Mouse (Mus musculus) heart, embryonic 12.5 days (tissue): ENCODE results near the gene Ddr2. TPM values are rescaled to one million over a fixed set of nuclear protein-coding genes. Genes with fewer than 3 reads are reported as not detected.
A peak's percentile ranks its signal among the peaks of the same experiment; 100 is the strongest.

ENCODE experiments used
- ATAC-seq: fragments of 200-750 bp; cut with Nextera tagmentation; 2 replicates; pipeline ENCODE4 v1.8.0; 2017; ENCODE audit warnings: moderate TSS enrichment, moderate library complexity; ENCODE audit not compliant: insufficient number of reproducible peaks, low FRiP score
- H3K27ac ChIP-seq: fragments of 300-500 bp; sonication (generic); 2 replicates; pipeline ENCODE4 v1.5.1; 2016; ENCODE audit warnings: mild to moderate bottlenecking, moderate library complexity; ENCODE audit not compliant: poor library complexity, severe bottlenecking
- H3K27me3 ChIP-seq: fragments of 300-500 bp; sonication (generic); replicated peaks from 2 replicates; pipeline ENCODE4 v1.6.1; 2016; ENCODE audit warnings: mild to moderate bottlenecking, moderate library complexity
- H3K36me3 ChIP-seq: fragments of 300-500 bp; sonication (generic); 2 replicates; pipeline ENCODE4 v1.6.1; 2016; ENCODE audit warnings: mild to moderate bottlenecking, moderate library complexity
- H3K4me1 ChIP-seq: fragments of 300-500 bp; sonication (generic); replicated peaks from 2 replicates; pipeline ENCODE4 v1.6.1; 2016; ENCODE audit warnings: mild to moderate bottlenecking
- H3K4me2 ChIP-seq: fragments of 300-500 bp; sonication (generic); 2 replicates; pipeline ENCODE4 v1.6.1; 2016; ENCODE audit warnings: mild to moderate bottlenecking, moderate library complexity
- H3K4me3 ChIP-seq: fragments of 300-500 bp; sonication (generic); 2 replicates; pipeline ENCODE4 v1.5.1; 2016; ENCODE audit warnings: mild to moderate bottlenecking
- H3K9ac ChIP-seq: fragments of 300-500 bp; sonication (generic); 2 replicates; pipeline ENCODE4 v1.6.1; 2016; ENCODE audit warnings: mild to moderate bottlenecking, moderate library complexity
- H3K9me3 ChIP-seq: fragments of 300-500 bp; sonication (generic); replicated peaks from 2 replicates; pipeline ENCODE4 v1.6.1; 2016; ENCODE audit warnings: mild to moderate bottlenecking, moderate library complexity
- WGBS: fragments of 180-500 bp; shearing (Covaris S2); methylation state at CpG from one replicate; pipeline ENCODE4 v1.1.7; 2016; 5-methylcytosine and 5-hydroxymethylcytosine counted together
- polyA plus RNA-seq: library from polyadenylated mRNA; unstranded; fragments of >200 nt; fragmentation: Nextera tagmentation; extraction: Ambion mirVana; gene quantifications from 2 replicates; pipeline ENCODE4 v1.2.1, GENCODE M21; 2016

The Ddr2 gene
- 7.6 and 7.9 TPM in 2 replicates for polyA plus RNA-seq

- H3K9me3 ChIP-seq, result no peaks in the 10 kb centered on the region
- 0 out of 2 replicates have a peak, but pooled peaks cover 12% of the 10 kb centered on the region for H3K4me1 ChIP-seq
- peak within 1 kb of the TSS; percentile 37 for H3K4me2 ChIP-seq
- no peaks in the 10 kb centered on the region for H3K36me3 ChIP-seq
- no peaks in the 10 kb centered on the region for H3K27me3 ChIP-seq
- ATAC-seq, result no peak
- peak within 1 kb of the TSS; percentile 19 for H3K27ac ChIP-seq
- peak within 1 kb of the TSS; percentile 32 for H3K4me3 ChIP-seq
- WGBS, result 63% methylated on average over 17 of the region's 17 CpGs
- peak within 1 kb of the TSS; percentile 13; the same call in 1 of the 2 replicates for H3K9ac ChIP-seq
Measured at GRCm38 (mm10) chr1:170110516-170111332, at the start of gene Ddr2. TSS of gene Ddr2 (minus strand) at chr1:170110762.

- Histone ChIP-seq H3K4me1 (peaks cover 7% of the 10 kb centered on the region; the same call in 1 of the 2 replicates), H3K27me3 (no peaks in the 10 kb centered on the region), H3K9ac (no peak overlapping the region), H3K36me3 (peaks cover 49% of the 10 kb centered on the region), H3K9me3 (no peaks in the 10 kb centered on the region), H3K27ac (no peak overlapping the region), H3K4me2 (no peak overlapping the region), H3K4me3 (no peak overlapping the region)
- ATAC-seq, result no peak
- WGBS, result 92% methylated on average over 2 of the region's 2 CpGs
Measured at GRCm38 (mm10) chr1:170159707-170160106, 49.1 kb upstream of the Ddr2 start.

- no peak for ATAC-seq
- no peaks in the 10 kb centered on the region for H3K27me3 ChIP-seq
Measured at GRCm38 (mm10) chr1:170155761-170156160, 45.2 kb upstream of the Ddr2 start.

GRCm38 (mm10) chr1:170155298-170155697, 44.7 kb upstream of the Ddr2 start:
- no peak overlapping the region for H3K4me2 ChIP-seq
- H3K9me3 ChIP-seq, result no peaks in the 10 kb centered on the region
- 59% methylated on average over 2 of the region's 2 CpGs for WGBS
- H3K4me3 ChIP-seq, result no peak overlapping the region
- peaks cover 36% of the 10 kb centered on the region for H3K36me3 ChIP-seq
- H3K27me3 ChIP-seq, result no peaks in the 10 kb centered on the region
- H3K27ac ChIP-seq, result no peak overlapping the region
- ATAC-seq, result no peak
- H3K4me1 ChIP-seq, result no peaks in the 10 kb centered on the region
- no peak overlapping the region for H3K9ac ChIP-seq

More at GRCm38 (mm10) chr1:170155761-170156160, 45.2 kb upstream of the Ddr2 start:
- Histone ChIP-seq H3K4me3 (no peak overlapping the region), H3K4me1 (no peaks in the 10 kb centered on the region), H3K36me3 (peaks cover 37% of the 10 kb centered on the region), H3K27ac (no peak overlapping the region), H3K9me3 (no peaks in the 10 kb centered on the region), H3K4me2 (no peak overlapping the region), H3K9ac (no peak overlapping the region)
- 93% methylated on average over 5 of the region's 5 CpGs for WGBS

GRCm38 (mm10) chr1:170153986-170154385, 43.4 kb upstream of the Ddr2 start:
- 87% methylated on average over 8 of the region's 8 CpGs for WGBS

GRCm38 (mm10) chr1:170152552-170152951, 42.0 kb upstream of the Ddr2 start:
- Histone ChIP-seq H3K4me3 (no peak overlapping the region), H3K27me3 (no peaks in the 10 kb centered on the region), H3K9ac (no peak overlapping the region), H3K4me2 (no peak overlapping the region), H3K9me3 (no peaks in the 10 kb centered on the region), H3K27ac (no peak overlapping the region), H3K4me1 (peaks cover 12% of the 10 kb centered on the region), H3K36me3 (peaks cover 48% of the 10 kb centered on the region)
- WGBS, result 86% methylated on average over 2 of the region's 2 CpGs
- ATAC-seq, result no peak

More at GRCm38 (mm10) chr1:170153986-170154385, 43.4 kb upstream of the Ddr2 start:
- ATAC-seq, result no peak
- Histone ChIP-seq H3K27ac (no peak overlapping the region), H3K4me1 (peaks cover 3% of the 10 kb centered on the region; the same call in 1 of the 2 replicates), H3K9ac (no peak overlapping the region), H3K9me3 (no peaks in the 10 kb centered on the region), H3K4me2 (no peak overlapping the region), H3K4me3 (no peak overlapping the region), H3K27me3 (no peaks in the 10 kb centered on the region), H3K36me3 (peaks cover 44% of the 10 kb centered on the region)

- Histone ChIP-seq H3K27me3 (no peaks in the 10 kb centered on the region), H3K9me3 (no peaks in the 10 kb centered on the region), H3K27ac (no peak overlapping the region), H3K4me2 (no peak overlapping the region), H3K4me1 (peaks cover 13% of the 10 kb centered on the region), H3K9ac (no peak overlapping the region), H3K4me3 (no peak overlapping the region), H3K36me3 (peaks cover 45% of the 10 kb centered on the region)
- 93% methylated on average over 6 of the region's 6 CpGs for whole genome bisulfite sequencing
- ATAC-seq, result no peak
Measured at GRCm38 (mm10) chr1:170150870-170151269, 40.3 kb upstream of the Ddr2 start.

- H3K27ac ChIP-seq, result no peak overlapping the region
- no peak overlapping the region for H3K4me3 ChIP-seq
- H3K4me2 ChIP-seq, result no peak overlapping the region
- H3K27me3 ChIP-seq, result no peaks in the 10 kb centered on the region
- no peaks in the 10 kb centered on the region for H3K9me3 ChIP-seq
- no peak overlapping the region for H3K9ac ChIP-seq
- ATAC-seq, result no peak
- whole genome bisulfite sequencing, result 79% methylated on average over 4 of the region's 4 CpGs
- H3K4me1 ChIP-seq, result peaks cover 13% of the 10 kb centered on the region
- peaks cover 46% of the 10 kb centered on the region for H3K36me3 ChIP-seq
Measured at GRCm38 (mm10) chr1:170149756-170150155, 39.2 kb upstream of the Ddr2 start.

- H3K4me1 ChIP-seq, result peaks cover 13% of the 10 kb centered on the region
- H3K27ac ChIP-seq, result no peak overlapping the region
- no peak overlapping the region for H3K4me3 ChIP-seq
- no peaks in the 10 kb centered on the region for H3K9me3 ChIP-seq
- no peak overlapping the region for H3K4me2 ChIP-seq
- H3K36me3 ChIP-seq, result peaks cover 58% of the 10 kb centered on the region
- no peaks in the 10 kb centered on the region for H3K27me3 ChIP-seq
- no peak for ATAC-seq
- 43% methylated on average over 6 of the region's 6 CpGs for WGBS
- no peak overlapping the region for H3K9ac ChIP-seq
Measured at GRCm38 (mm10) chr1:170148536-170148935, 38.0 kb upstream of the Ddr2 start.

GRCm38 (mm10) chr1:170147651-170148448, 37.3 kb upstream of the Ddr2 start:
- no peaks in the 10 kb centered on the region for H3K9me3 ChIP-seq
- WGBS, result 77% methylated on average over 9 of the region's 9 CpGs
- no peak overlapping the region for H3K27ac ChIP-seq

GRCm38 (mm10) chr1:170145606-170146005, 35.0 kb upstream of the Ddr2 start:
- Histone ChIP-seq H3K4me2 (no peak overlapping the region), H3K4me1 (peaks cover 13% of the 10 kb centered on the region), H3K36me3 (peaks cover 71% of the 10 kb centered on the region), H3K27me3 (no peaks in the 10 kb centered on the region), H3K9ac (no peak overlapping the region), H3K27ac (no peak overlapping the region), H3K9me3 (no peaks in the 10 kb centered on the region), H3K4me3 (no peak overlapping the region)
- WGBS, result 83% methylated on average over 4 of the region's 4 CpGs
- no peak for ATAC-seq

More at GRCm38 (mm10) chr1:170147651-170148448, 37.3 kb upstream of the Ddr2 start:
- H3K27me3 ChIP-seq, result no peaks in the 10 kb centered on the region
- no peak overlapping the region for H3K9ac ChIP-seq
- no peak overlapping the region for H3K4me2 ChIP-seq
- H3K36me3 ChIP-seq, result peaks cover 65% of the 10 kb centered on the region
- H3K4me3 ChIP-seq, result no peak overlapping the region
- no peak for ATAC-seq
- H3K4me1 ChIP-seq, result peaks cover 13% of the 10 kb centered on the region
